Mouse (Mus musculus) ES-Bruce4 (cell line): ENCODE data around the gene Dut. TPM values are rescaled to one million over a fixed set of nuclear protein-coding genes. Genes with fewer than 3 reads are reported as not detected.

ENCODE experiments used
- H3K27ac ChIP-seq: 2 replicates; pipeline ENCODE4 v1.5.1; 2012; ENCODE audit warnings: low read length, inconsistent platforms; ENCODE audit not compliant: insufficient read depth
- H3K27me3 ChIP-seq: 2 replicates; pipeline ENCODE4 v1.6.1; 2012; ENCODE audit warnings: mild to moderate bottlenecking, low read length, inconsistent platforms; ENCODE audit not compliant: control insufficient read depth, poor library complexity, insufficient read depth, severe bottlenecking
- H3K36me3 ChIP-seq: 2 replicates; pipeline ENCODE4 v1.6.1; 2012; ENCODE audit warnings: inconsistent platforms, mild to moderate bottlenecking, low read length, moderate library complexity; ENCODE audit not compliant: control insufficient read depth, poor library complexity, insufficient read depth, severe bottlenecking
- H3K4me1 ChIP-seq: one replicate; pipeline ENCODE4 v1.8.1; 2011; ENCODE audit warnings: low read length; ENCODE audit not compliant: control insufficient read depth, insufficient read depth
- H3K4me3 ChIP-seq: 2 replicates; pipeline ENCODE4 v1.5.1; 2011; ENCODE audit warnings: low read depth, mild to moderate bottlenecking, low read length
- H3K9ac ChIP-seq: 2 replicates; pipeline ENCODE4 v1.6.1; 2012; ENCODE audit warnings: low read depth, mild to moderate bottlenecking, inconsistent platforms; ENCODE audit not compliant: poor library complexity, severe bottlenecking
- H3K9me3 ChIP-seq: replicated peaks from 2 replicates; pipeline ENCODE4 v1.6.1; 2012; ENCODE audit warnings: mild to moderate bottlenecking, low read length, inconsistent platforms; ENCODE audit not compliant: control insufficient read depth, poor library complexity, insufficient read depth, severe bottlenecking
- CTCF ChIP-seq: IDR thresholded peaks from one replicate; pipeline ENCODE4 v1.8.1; 2011; ENCODE audit warnings: low read depth, low read length
- EP300 ChIP-seq: IDR thresholded peaks from 2 replicates; pipeline ENCODE4 v1.6.1; 2011; ENCODE audit warnings: low read depth, low read length; ENCODE audit not compliant: insufficient read depth
- POLR2A ChIP-seq: IDR thresholded peaks from one replicate; pipeline ENCODE4 v1.8.1; 2011; ENCODE audit warnings: low read length; ENCODE audit not compliant: insufficient read depth
- polyA plus RNA-seq: library from polyadenylated mRNA; stranded (reverse); fragments of >200 nt; gene quantifications from 2 replicates; pipeline ENCODE4 v1.2.4, GENCODE M21; 2011; ENCODE audit warnings: low read depth; ENCODE audit not compliant: missing spikeins, insufficient read depth, insufficient read length

The Dut gene
- polyA plus RNA-seq, 1 experiment, result 127 TPM

DNA sequence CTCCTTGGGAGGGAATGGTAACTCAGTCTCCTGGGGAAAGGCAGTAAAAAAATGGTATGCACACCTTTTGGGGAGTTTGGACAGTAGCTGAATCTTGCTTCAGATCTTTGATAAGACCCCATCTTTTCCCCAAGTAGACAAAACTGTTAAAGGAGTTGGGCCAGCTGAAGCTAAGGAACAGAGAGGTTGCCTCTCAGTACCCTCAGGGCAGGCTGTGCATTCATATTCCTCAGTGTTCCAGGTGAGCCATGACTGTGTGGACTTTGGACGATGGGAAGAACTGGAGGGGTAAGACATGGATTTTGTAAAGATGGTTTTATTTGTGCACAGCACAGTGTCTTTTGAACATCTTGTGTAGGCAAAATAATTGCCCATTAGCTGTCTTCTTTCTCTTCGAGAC is 13.3 kb downstream of the Dut start:
- Histone ChIP-seq H3K36me3 (peaks cover 33% of the 10 kb centered on the region), H3K4me1 (peaks cover 9% of the 10 kb centered on the region), H3K4me3 (no peak overlapping the region), H3K27ac (no peak overlapping the region), H3K27me3 (no peaks in the 10 kb centered on the region), H3K9me3 (peaks cover 4% of the 10 kb centered on the region), H3K9ac (no peak overlapping the region)
- no peak for TF ChIP-seq EP300
- TF ChIP-seq POLR2A, result no peak
- TF ChIP-seq CTCF, result no peak

DNA sequence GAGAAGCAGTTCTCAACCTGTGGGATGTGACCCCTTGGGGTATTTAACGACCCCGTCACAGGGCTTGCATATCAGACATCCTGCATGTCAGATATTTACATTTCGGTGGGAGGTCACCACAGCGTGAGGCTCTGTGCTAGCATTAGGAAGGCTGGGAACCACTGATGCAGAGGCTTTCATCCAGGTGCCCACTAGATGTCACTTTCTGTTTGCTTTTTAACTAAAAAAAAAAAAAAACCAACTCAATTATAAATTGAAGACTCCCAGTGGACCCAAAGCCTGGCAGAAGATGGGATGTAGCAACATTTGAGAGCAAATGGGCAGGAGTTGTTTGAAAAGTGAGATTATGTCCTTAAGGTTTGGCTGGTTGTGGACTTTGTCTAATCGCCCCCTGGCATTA is 16.1 kb downstream of the Dut start:
- H3K27ac ChIP-seq, result no peak overlapping the region
- no peak overlapping the region for H3K4me3 ChIP-seq
- peaks cover 6% of the 10 kb centered on the region for H3K36me3 ChIP-seq
- H3K27me3 ChIP-seq, result no peaks in the 10 kb centered on the region
- H3K9ac ChIP-seq, result no peak overlapping the region
- H3K4me1 ChIP-seq, result peaks cover 2% of the 10 kb centered on the region
- TF ChIP-seq CTCF (peak; percentile 4), POLR2A (no peak)
- H3K9me3 ChIP-seq, result no peaks in the 10 kb centered on the region

DNA sequence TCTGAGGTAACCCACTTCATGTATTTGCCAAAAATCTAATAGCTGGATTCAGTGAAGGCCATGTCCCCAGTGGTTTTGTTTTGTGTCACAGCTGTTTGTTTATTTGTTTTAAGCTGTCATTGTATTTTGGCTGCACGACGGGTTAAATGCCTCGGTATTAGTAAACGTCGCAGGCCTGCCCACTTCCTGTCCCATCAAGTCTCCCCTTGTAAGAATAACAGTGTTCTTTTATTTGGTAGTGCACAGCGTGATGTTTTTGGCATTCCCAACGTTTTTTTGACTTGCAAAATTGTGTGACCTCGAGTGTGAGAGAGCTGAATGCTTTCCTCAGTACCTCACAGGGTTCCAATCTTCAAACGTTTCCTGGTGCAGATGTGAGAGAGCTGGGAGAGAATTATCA is 16.8 kb downstream of the Dut start:
- no peak overlapping the region for H3K4me3 ChIP-seq
- no peak for TF ChIP-seq CTCF
- H3K4me1 ChIP-seq, result peaks cover 2% of the 10 kb centered on the region
- H3K36me3 ChIP-seq, result peaks cover 3% of the 10 kb centered on the region; the same call in 1 of the 2 replicates
- no peaks in the 10 kb centered on the region for H3K27me3 ChIP-seq
- no peak overlapping the region for H3K27ac ChIP-seq
- no peak overlapping the region for H3K9ac ChIP-seq
- no peaks in the 10 kb centered on the region for H3K9me3 ChIP-seq

DNA sequence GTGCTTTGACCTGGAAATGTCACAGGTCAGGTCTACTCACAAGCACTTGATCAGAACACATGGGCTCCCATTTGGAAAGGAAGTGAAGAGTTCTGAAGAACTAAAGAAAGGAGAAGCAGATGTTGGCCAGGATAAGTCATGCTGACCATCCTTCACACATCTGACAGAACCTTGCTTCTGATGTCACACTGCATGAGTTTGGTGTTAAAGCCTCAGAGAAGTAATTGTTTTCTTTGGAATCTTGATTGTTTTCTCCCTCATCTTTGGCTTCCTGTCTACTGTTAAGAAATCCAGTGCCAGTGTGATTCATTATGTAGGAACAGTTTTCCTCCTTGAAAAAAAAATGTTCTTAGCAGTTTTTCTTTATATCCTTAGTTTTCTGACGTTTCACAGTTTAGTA is 21.9 kb downstream of the Dut start:
- Histone ChIP-seq H3K4me1 (peaks cover 2% of the 10 kb centered on the region), H3K4me3 (no peak overlapping the region)
- no peak for TF ChIP-seq CTCF
- TF ChIP-seq EP300, result no peak
- TF ChIP-seq POLR2A, result no peak

DNA sequence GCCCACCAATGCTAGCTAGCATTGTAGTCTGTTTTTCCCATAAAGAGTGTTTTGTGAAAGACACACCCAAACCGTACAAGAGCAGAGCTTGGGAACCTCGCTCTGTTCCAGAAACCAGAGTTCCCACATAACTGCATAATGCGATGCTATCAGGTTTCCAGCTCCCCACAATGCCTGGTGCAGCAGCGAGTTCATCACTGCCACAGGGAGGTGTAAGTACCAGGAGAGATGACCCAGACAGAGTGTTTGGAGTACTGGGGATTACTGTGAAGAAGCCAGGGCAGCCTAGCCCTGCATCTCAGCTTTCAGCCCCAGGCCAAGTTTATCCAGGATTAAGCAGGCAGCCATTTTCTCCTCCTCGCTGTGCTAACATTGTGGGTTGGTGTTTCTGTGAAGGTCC is 28.6 kb downstream of the Dut start:
- Histone ChIP-seq H3K4me1 (no peaks in the 10 kb centered on the region), H3K36me3 (no peaks in the 10 kb centered on the region), H3K27me3 (no peaks in the 10 kb centered on the region), H3K9me3 (no peaks in the 10 kb centered on the region), H3K4me3 (no peak overlapping the region), H3K9ac (no peak overlapping the region), H3K27ac (no peak overlapping the region)
- TF ChIP-seq POLR2A, result no peak
- TF ChIP-seq EP300, result no peak
- TF ChIP-seq CTCF, result no peak

More for the DNA sequence above, 21.9 kb downstream of the Dut start:
- no peaks in the 10 kb centered on the region for H3K36me3 ChIP-seq
- no peak overlapping the region for H3K9ac ChIP-seq
- no peak overlapping the region for H3K27ac ChIP-seq
- H3K9me3 ChIP-seq, result no peaks in the 10 kb centered on the region
- no peaks in the 10 kb centered on the region for H3K27me3 ChIP-seq

DNA sequence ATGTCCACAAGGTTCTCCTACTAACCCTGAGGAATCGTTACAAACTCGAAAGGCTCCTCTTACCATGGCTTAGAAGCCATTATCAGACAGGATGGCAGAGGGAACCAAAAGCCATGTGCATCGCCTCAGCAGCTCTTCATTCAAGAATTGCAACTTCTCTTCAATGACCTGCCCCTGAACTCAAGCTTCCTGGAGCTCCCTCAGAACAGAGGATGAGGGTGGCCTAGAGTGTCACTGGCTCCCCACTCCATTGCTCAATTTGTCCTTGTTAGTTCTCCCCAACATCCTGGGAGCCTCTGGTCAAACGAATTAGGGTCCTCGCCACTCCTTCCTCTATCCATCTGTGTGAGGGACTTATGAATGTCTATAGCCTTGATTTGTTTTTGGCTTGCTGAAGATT is 29.7 kb downstream of the Dut start:
- H3K4me3 ChIP-seq, result no peak overlapping the region

More for the DNA sequence above, 29.7 kb downstream of the Dut start:
- TF ChIP-seq EP300 (no peak), CTCF (no peak), POLR2A (no peak)
- Histone ChIP-seq H3K4me1 (no peaks in the 10 kb centered on the region), H3K36me3 (no peaks in the 10 kb centered on the region), H3K27ac (no peak overlapping the region), H3K27me3 (no peaks in the 10 kb centered on the region), H3K9ac (no peak overlapping the region), H3K9me3 (no peaks in the 10 kb centered on the region)
